Mouse (Mus musculus) macrophage (primary cell): ENCODE measurements at regions not wholly inside any gene's neighbourhood (a gene's known extent, or its start where the extent isn't known, plus 50 kb on each side); places are given as distances from the start of the nearest gene placed in this dataset.
"Not testable (repeated sequence)": the region's sequence is repeated elsewhere in the genome, so short reads cannot be mapped to it uniquely, and the experiment has no call there.

Experiments
- H3K27ac ChIP-seq: fragments of 350-480 bp; formaldehyde crosslinking; 2 replicates; pipeline ENCODE4 v1.9.0; 2021
- H3K36me3 ChIP-seq: fragments of 350-480 bp; formaldehyde crosslinking; 2 replicates; pipeline ENCODE4 v1.9.0; 2021; ENCODE audit errors: inconsistent target
- H3K4me3 ChIP-seq: fragments of 350-480 bp; formaldehyde crosslinking; 2 replicates; pipeline ENCODE4 v1.9.0; 2021; ENCODE audit errors: inconsistent target
- H3K79me2 ChIP-seq: fragments of 350-480 bp; formaldehyde crosslinking; 2 replicates; pipeline ENCODE4 v1.9.0; 2021; ENCODE audit errors: inconsistent target
- WGBS: methylation state at CpG from one replicate; pipeline ENCODE4 v1.1.7; 2026; ENCODE audit warnings: inconsistent platforms; ENCODE audit not compliant: missing documents; 5-methylcytosine and 5-hydroxymethylcytosine counted together

GRCm38 (mm10) chr8:34628221-34628620 is 516.7 kb upstream of the Gm10131 start:
- H3K36me3 ChIP-seq, H3K79me2 ChIP-seq, H3K4me3 ChIP-seq, H3K27ac ChIP-seq: not testable (repeated sequence)
- 100% methylated on average over 2 of the region's 2 CpGs for WGBS

GRCm38 (mm10) chr8:34625670-34626069 is 514.1 kb upstream of the Gm10131 start:
- WGBS, result 90% methylated on average over 10 of the region's 10 CpGs
- Histone ChIP-seq H3K79me2 (no peaks in the 10 kb centered on the region), H3K4me3 (no peak overlapping the region), H3K27ac (no peak overlapping the region), H3K36me3 (no peaks in the 10 kb centered on the region)

DNA sequence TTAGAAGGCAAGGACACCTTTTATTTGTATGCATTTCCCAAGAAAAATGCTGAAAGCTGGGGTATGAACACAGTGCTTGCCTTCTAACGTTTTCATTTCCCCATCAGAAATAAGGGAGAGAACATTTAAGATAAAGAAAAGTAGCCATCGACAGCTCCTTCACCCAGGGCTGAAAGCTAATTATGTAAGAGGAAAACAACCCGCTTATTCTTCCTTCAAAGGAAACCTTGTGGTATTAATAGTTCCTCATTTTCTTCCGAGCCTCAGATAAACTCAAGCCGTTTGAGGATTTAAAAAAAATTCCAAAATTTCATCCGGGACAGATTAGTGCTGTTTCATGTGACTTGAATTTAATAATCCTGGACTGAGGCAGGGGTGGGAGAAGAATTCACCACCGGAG is 512.2 kb upstream of the Gm10131 start:
- Histone ChIP-seq H3K27ac (peak overlapping the region; percentile 82), H3K36me3 (no peaks in the 10 kb centered on the region), H3K4me3 (no peak overlapping the region), H3K79me2 (no peaks in the 10 kb centered on the region)
- WGBS, result 5% methylated on average over 7 of the region's 7 CpGs

DNA sequence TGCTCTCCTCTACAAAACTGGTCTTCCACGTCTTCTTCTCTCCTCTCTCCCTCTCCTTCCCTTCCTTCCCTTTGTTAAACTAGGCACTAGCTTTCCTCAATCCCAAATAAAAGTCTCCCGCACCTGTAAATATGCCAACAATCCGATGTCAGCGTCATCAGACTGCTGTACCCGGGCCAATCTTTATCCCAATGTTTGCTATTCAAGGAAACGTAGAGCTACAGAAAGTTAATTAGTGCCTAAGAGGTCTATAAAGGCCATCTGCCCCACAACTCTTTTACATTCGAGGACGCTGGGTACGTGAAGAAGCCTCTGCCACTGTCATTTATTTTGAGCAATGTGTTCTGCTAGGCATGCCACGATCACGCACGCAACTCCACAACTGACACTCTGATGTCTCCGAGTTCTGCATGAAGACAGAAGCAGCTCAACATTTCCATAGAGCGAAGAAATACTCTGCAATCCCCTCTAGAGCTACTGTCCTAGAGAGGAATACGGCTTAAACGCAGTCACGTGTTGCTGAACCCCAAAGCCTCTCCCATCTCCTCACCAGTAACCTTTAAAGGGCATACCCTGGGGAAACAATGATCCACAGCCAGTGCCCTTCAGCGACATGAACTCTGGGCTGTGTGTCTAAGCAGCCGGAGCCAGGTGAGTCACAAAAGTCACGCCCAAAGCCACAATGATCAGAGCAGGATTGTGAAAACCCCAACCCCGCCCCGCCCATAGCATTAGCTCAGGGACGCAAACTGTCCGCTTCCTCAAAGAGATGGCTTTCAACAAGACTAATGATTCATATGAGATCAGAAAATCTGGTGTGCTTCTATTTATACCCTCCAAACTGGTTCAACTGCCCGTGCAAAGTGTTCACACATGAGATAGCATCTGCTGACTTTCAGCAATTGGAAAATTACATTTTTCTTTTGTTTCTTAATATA is 510.9 kb upstream of the Gm10131 start:
- H3K36me3 ChIP-seq, result no peaks in the 10 kb centered on the region
- H3K79me2 ChIP-seq, result no peaks in the 10 kb centered on the region
- WGBS, result 53% methylated on average over 25 of the region's 25 CpGs
- H3K4me3 ChIP-seq, result no peak overlapping the region
- peak overlapping the region; percentile 82 for H3K27ac ChIP-seq

GRCm38 (mm10) chr8:34618046-34618445 is 506.5 kb upstream of the Gm10131 start:
- WGBS, result 95% methylated on average over 4 of the region's 5 CpGs
- Histone ChIP-seq H3K36me3 (no peaks in the 10 kb centered on the region), H3K27ac (no peak overlapping the region), H3K4me3 (no peak overlapping the region), H3K79me2 (no peaks in the 10 kb centered on the region)

DNA sequence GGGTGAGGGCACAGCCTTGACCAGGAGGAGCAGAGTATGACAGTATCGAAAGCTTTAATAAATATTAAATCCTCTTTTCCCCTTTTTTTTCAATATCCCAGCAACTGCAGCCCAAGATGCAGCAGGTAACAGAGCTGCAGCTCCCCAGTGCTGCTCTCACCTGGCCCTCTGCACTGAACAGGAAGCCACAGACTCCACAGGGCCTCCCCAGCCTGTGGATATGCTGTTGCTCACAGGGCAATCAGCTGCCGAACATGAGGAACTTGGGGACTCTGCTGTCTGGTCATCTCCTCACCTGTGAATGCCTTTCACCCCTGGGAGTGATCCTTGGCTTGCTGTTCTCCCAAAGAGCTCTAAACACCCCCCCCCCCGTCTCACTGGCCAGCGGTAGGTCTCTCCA is 503.4 kb upstream of the Gm10131 start:
- WGBS, result 90% methylated on average over 4 of the region's 4 CpGs
- H3K4me3 ChIP-seq, result no peak overlapping the region
- no peak overlapping the region for H3K27ac ChIP-seq
- no peaks in the 10 kb centered on the region for H3K36me3 ChIP-seq
- H3K79me2 ChIP-seq, result no peaks in the 10 kb centered on the region

DNA sequence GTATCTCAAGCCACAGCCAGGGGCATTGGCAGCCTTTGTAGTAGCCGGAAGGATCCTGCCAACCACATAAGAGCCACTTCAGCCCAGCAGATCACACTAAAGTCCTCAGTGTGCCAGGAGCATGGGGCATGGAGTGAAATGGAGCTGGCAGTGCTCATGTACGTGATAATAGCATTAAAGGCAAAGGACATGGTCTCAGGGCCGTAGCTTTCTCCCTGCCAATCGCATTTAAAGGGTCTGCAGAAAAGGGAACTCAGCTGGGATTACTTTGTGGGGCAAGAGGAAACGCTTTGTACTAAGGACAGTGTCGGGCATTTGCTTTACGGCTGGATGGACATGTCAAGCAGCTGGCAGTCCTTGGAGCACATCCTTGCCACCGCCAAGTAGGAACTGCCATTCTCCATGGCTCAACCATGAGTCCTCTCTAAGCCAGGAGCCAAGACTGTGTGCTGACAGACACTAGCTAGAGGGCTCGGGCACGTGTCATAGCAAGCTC is 502.5 kb upstream of the Gm10131 start:
- Histone ChIP-seq H3K27ac (no peak overlapping the region), H3K36me3 (no peaks in the 10 kb centered on the region), H3K79me2 (no peaks in the 10 kb centered on the region), H3K4me3 (no peak overlapping the region)
- 57% methylated on average over 9 of the region's 10 CpGs for WGBS

GRCm38 (mm10) chr8:34613138-34613537 is 501.6 kb upstream of the Gm10131 start:
- H3K27ac ChIP-seq, result no peak overlapping the region
- H3K36me3 ChIP-seq, result no peaks in the 10 kb centered on the region
- no peak overlapping the region for H3K4me3 ChIP-seq
- H3K79me2 ChIP-seq, result no peaks in the 10 kb centered on the region
- WGBS, result 77% methylated on average over 5 of the region's 5 CpGs

DNA sequence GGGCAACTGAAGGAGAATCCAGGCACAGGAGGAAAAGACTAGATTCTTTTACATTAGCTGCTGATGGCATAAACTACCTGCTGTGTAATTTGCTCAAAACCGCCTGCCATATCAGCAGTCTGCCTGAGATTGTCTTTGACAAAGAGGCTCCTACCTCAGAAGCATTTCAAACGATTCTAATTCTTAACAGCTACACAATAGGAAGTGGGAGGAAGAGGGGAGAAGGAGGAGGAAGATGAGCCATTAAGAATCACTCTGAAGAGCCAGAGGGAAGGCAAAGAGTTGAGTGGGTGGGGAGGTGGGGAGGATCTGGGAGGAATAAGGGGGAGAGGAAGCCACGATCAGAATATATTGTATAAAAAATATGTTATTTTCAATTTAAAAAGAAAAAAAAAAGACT is 500.9 kb upstream of the Gm10131 start:
- Histone ChIP-seq H3K36me3 (no peaks in the 10 kb centered on the region), H3K79me2 (no peaks in the 10 kb centered on the region), H3K4me3 (no peak overlapping the region), H3K27ac (no peak overlapping the region)
- WGBS, result 71% methylated on average over 2 of the region's 3 CpGs

- no peak overlapping the region for H3K4me3 ChIP-seq
- H3K27ac ChIP-seq, result no peak overlapping the region
- no peaks in the 10 kb centered on the region for H3K79me2 ChIP-seq
- no peaks in the 10 kb centered on the region for H3K36me3 ChIP-seq
Observed at GRCm38 (mm10) chr8:34610186-34610585, 498.6 kb upstream of the Gm10131 start.

GRCm38 (mm10) chr8:34607426-34607825 is 495.9 kb upstream of the Gm10131 start:
- no peak overlapping the region for H3K27ac ChIP-seq
- WGBS, result 88% methylated on average over 2 of the region's 2 CpGs
- H3K79me2 ChIP-seq, result no peaks in the 10 kb centered on the region
- H3K4me3 ChIP-seq, result no peak overlapping the region
- no peaks in the 10 kb centered on the region for H3K36me3 ChIP-seq

GRCm38 (mm10) chr8:34605031-34605430 is 493.5 kb upstream of the Gm10131 start:
- WGBS, result 100% methylated on average over 2 of the region's 2 CpGs
- no peak overlapping the region for H3K4me3 ChIP-seq
- H3K27ac ChIP-seq, result no peak overlapping the region
- no peaks in the 10 kb centered on the region for H3K36me3 ChIP-seq
- H3K79me2 ChIP-seq, result no peaks in the 10 kb centered on the region

DNA sequence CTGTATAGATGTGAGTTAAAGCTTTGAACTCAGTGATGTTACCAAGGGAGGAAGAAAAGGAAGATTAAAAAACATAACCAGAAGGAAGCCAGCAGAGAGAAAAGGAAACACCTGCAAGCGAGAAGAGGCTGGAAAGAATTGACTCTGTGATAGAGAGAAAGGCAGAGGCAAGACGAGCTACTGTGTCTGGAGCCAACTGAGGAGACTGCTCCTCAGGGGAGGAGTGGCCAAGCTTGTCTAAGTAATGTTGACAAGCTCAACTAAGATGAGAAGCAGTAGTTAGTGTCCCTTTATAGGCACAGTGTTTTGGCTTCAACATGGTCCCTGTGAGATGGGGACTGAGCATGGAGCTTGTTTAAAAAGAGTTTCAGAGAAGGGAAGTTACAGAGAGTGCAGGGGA is 493.0 kb upstream of the Gm10131 start:
- Histone ChIP-seq H3K27ac (no peak overlapping the region), H3K4me3 (no peak overlapping the region), H3K79me2 (no peaks in the 10 kb centered on the region), H3K36me3 (no peaks in the 10 kb centered on the region)
- WGBS, result 78% methylated on average over 2 of the region's 2 CpGs

GRCm38 (mm10) chr8:34601426-34601953 is 490.0 kb upstream of the Gm10131 start:
- 88% methylated on average over 3 of the region's 3 CpGs for WGBS
- no peak overlapping the region for H3K27ac ChIP-seq
- no peak overlapping the region for H3K4me3 ChIP-seq
- no peaks in the 10 kb centered on the region for H3K79me2 ChIP-seq
- H3K36me3 ChIP-seq, result no peaks in the 10 kb centered on the region

- Histone ChIP-seq H3K27ac (no peak overlapping the region), H3K79me2 (no peaks in the 10 kb centered on the region), H3K4me3 (no peak overlapping the region), H3K36me3 (no peaks in the 10 kb centered on the region)
- 40% methylated on average over 4 of the region's 5 CpGs for WGBS
Observed at GRCm38 (mm10) chr8:34600880-34601279, 489.3 kb upstream of the Gm10131 start.
